Mouse (Mus musculus) liver, embryonic 14.5 days (tissue): ENCODE results near the gene Fbxw4. TPM values are rescaled to one million over a fixed set of nuclear protein-coding genes. Genes with fewer than 3 reads are reported as not detected.

Experiments used
- ATAC-seq: fragments of 200-750 bp; cut with Nextera tagmentation; 2 replicates; pipeline ENCODE4 v1.8.0; 2017; ENCODE audit warnings: moderate number of reproducible peaks, mild to moderate bottlenecking, moderate library complexity; ENCODE audit not compliant: insufficient read depth
- DNase-seq, 3 experiments: peaks; one replicate each; pipeline ENCODE4 v3.0.0-alpha.2; 2012 to 2013; ENCODE audit warnings: low read depth in 3 of 3, low spot score in 3 of 3
- H3K27ac ChIP-seq: fragments of 300-500 bp; sonication (generic); 2 replicates; pipeline ENCODE4 v1.5.1; 2014; ENCODE audit warnings: moderate library complexity, mild to moderate bottlenecking, control low read depth, inconsistent platforms
- H3K27me3 ChIP-seq: fragments of 300-500 bp; sonication (generic); 2 replicates; pipeline ENCODE4 v1.6.1; 2014; ENCODE audit warnings: mild to moderate bottlenecking, low read length, moderate library complexity; ENCODE audit not compliant: control insufficient read depth, insufficient read depth
- H3K36me3 ChIP-seq: fragments of 300-500 bp; sonication (generic); replicated peaks from 2 replicates; pipeline ENCODE4 v1.6.1; 2014; ENCODE audit warnings: low read depth; ENCODE audit not compliant: control insufficient read depth, insufficient read depth
- H3K4me1 ChIP-seq, 2 experiments: fragments of 200-500 bp in 1 of 2; fragments of 300-500 bp in 1 of 2; sonication (generic) in 1 of 2; replicated peaks; 2 replicates each; pipeline ENCODE4 v1.6.1; 2012 to 2014; ENCODE audit warnings: antibody characterized with exemption in 1 of 2, inconsistent platforms in 1 of 2, low read length in 1 of 2; ENCODE audit not compliant: control insufficient read depth in 2 of 2, insufficient read depth in 2 of 2
- H3K4me2 ChIP-seq: fragments of 300-500 bp; sonication (generic); 2 replicates; pipeline ENCODE4 v1.6.1; 2014; ENCODE audit warnings: low read depth, mild to moderate bottlenecking, control low read depth, moderate library complexity
- H3K4me3 ChIP-seq, 2 experiments: fragments of 200-500 bp in 1 of 2; fragments of 300-500 bp in 1 of 2; sonication (generic) in 1 of 2; 2 replicates each; pipeline ENCODE4 v1.5.1; 2012 to 2014; ENCODE audit warnings: low read depth in 2 of 2, low read length in 2 of 2, mild to moderate bottlenecking in 2 of 2, control low read depth in 1 of 2, inconsistent platforms in 1 of 2, moderate library complexity in 1 of 2; ENCODE audit not compliant: insufficient read depth in 1 of 2
- H3K9ac ChIP-seq: fragments of 300-500 bp; sonication (generic); replicated peaks from 2 replicates; pipeline ENCODE4 v1.6.1; 2014; ENCODE audit warnings: mild to moderate bottlenecking, control low read depth, moderate library complexity
- H3K9me3 ChIP-seq: fragments of 300-500 bp; sonication (generic); 2 replicates; pipeline ENCODE4 v1.6.1; 2016; ENCODE audit warnings: low read length, mixed read lengths; ENCODE audit not compliant: control insufficient read depth
- CTCF ChIP-seq: IDR thresholded peaks from 2 replicates; pipeline ENCODE4 v1.5.1; 2016; ENCODE audit warnings: antibody characterized with exemption, low read depth, control low read depth
- EP300 ChIP-seq: IDR thresholded peaks from 2 replicates; pipeline ENCODE4 v1.6.1; 2016; ENCODE audit warnings: antibody characterized with exemption, low read depth
- WGBS: fragments of 180-500 bp; shearing (Covaris S2); extraction: QIAGEN DNeasy Blood & Tissue Kit; methylation state at CpG from one replicate; pipeline ENCODE4 v1.1.7; 2014; ENCODE audit not compliant: insufficient replicate concordance; 5-methylcytosine and 5-hydroxymethylcytosine counted together
- polyA plus RNA-seq, 2 experiments: library from polyadenylated mRNA; depleted of rRNA in 1 of 2; stranded (reverse) in 1 of 2; unstranded in 1 of 2; fragments of >200 nt; fragmentation: Nextera tagmentation in 1 of 2; extraction: Ambion mirVana in 1 of 2; gene quantifications; 2 replicates each; pipeline versions ENCODE4 v1.2.1 to v1.2.3; 2012 to 2014

Gene Fbxw4
- polyA plus RNA-seq, 2 experiments: 2.5 to 14.5 TPM

DNA sequence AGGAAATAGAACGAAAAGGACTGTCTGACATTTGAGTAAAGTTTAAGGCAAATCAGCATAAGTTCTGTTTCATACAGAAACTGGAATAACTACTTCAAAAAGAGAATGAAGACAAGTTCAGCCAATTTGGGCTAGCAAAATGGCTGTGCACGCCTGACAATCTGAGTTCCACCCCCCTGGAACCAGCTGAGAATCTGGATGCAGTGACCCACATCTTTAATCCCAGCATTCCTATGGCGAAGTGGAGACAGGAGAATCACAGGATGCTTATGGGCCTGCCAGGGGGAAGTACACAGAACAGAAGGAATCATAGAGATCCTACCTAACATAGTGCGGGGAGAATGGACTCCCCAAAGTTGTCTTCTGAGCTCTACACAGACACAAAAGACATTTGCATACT is 63.0 kb downstream of the Fbxw4 start:
- H3K27ac ChIP-seq: no peak overlapping the region
- H3K4me2 ChIP-seq: no peak overlapping the region
- H3K9me3 ChIP-seq: no peaks in the 10 kb centered on the region
- no peaks in the 10 kb centered on the region for H3K36me3 ChIP-seq
- H3K9ac ChIP-seq: no peak overlapping the region
- DNase-seq (no peak), ATAC-seq (no peak)
- no peak overlapping the region for H3K4me3 ChIP-seq
- WGBS: 74% methylated on average over 4 of the region's 4 CpGs
- no peaks in the 10 kb centered on the region for H3K27me3 ChIP-seq
- peaks cover 1 to 12% of the 10 kb centered on the region in 2 experiments for H3K4me1 ChIP-seq
- TF ChIP-seq CTCF: no peak
- TF ChIP-seq EP300: no peak

- no peak for ATAC-seq
These were observed 63.7 kb downstream of the Fbxw4 start for GRCm38 (mm10) chr19:45596434-45596833.

GRCm38 (mm10) chr19:45596019-45596418 is 64.1 kb downstream of the Fbxw4 start:
- no peaks in the 10 kb centered on the region for H3K27me3 ChIP-seq
- ATAC-seq (no peak), DNase-seq (no peak)
- no peak overlapping the region for H3K4me2 ChIP-seq
- H3K27ac ChIP-seq: no peak overlapping the region
- no peaks in the 10 kb centered on the region for H3K36me3 ChIP-seq
- TF ChIP-seq CTCF (no peak), EP300 (no peak)
- H3K4me3 ChIP-seq: no peak overlapping the region
- peaks cover 0 to 2% of the 10 kb centered on the region in 2 experiments; a peak in 2 of 4 replicates for H3K4me1 ChIP-seq
- 76% methylated on average over 7 of the region's 7 CpGs for WGBS
- H3K9ac ChIP-seq: no peak overlapping the region
- H3K9me3 ChIP-seq: no peaks in the 10 kb centered on the region

More at GRCm38 (mm10) chr19:45596434-45596833, 63.7 kb downstream of the Fbxw4 start:
- no peak overlapping the region for H3K4me3 ChIP-seq
- H3K27me3 ChIP-seq: no peaks in the 10 kb centered on the region
- 82% methylated on average over 6 of the region's 6 CpGs for WGBS
- TF ChIP-seq CTCF: no peak
- TF ChIP-seq EP300: no peak
- H3K4me1 ChIP-seq: peaks cover 0 to 5% of the 10 kb centered on the region in 2 experiments; a peak in 2 of 4 replicates
- no peaks in the 10 kb centered on the region for H3K36me3 ChIP-seq
- no peaks in the 10 kb centered on the region for H3K9me3 ChIP-seq
- no peak overlapping the region for H3K4me2 ChIP-seq
- H3K27ac ChIP-seq: no peak overlapping the region
- DNase-seq: no peak
- H3K9ac ChIP-seq: no peak overlapping the region

- H3K4me2 ChIP-seq: no peak overlapping the region
- no peaks in the 10 kb centered on the region for H3K27me3 ChIP-seq
- ATAC-seq (no peak), DNase-seq (no peak)
- peaks cover 0 to 2% of the 10 kb centered on the region in 2 experiments; a peak in 2 of 4 replicates for H3K4me1 ChIP-seq
- H3K27ac ChIP-seq: no peak overlapping the region
- TF ChIP-seq CTCF (no peak), EP300 (no peak)
- H3K9me3 ChIP-seq: no peaks in the 10 kb centered on the region
- H3K4me3 ChIP-seq: no peak overlapping the region
- no peaks in the 10 kb centered on the region for H3K36me3 ChIP-seq
- whole genome bisulfite sequencing: 80% methylated on average over 6 of the region's 6 CpGs
- H3K9ac ChIP-seq: no peak overlapping the region
These were observed 64.6 kb downstream of the Fbxw4 start for GRCm38 (mm10) chr19:45595481-45595880.

GRCm38 (mm10) chr19:45594079-45594478 is 66.0 kb downstream of the Fbxw4 start:
- Histone ChIP-seq H3K36me3 (no peaks in the 10 kb centered on the region), H3K4me3 (no peak overlapping the region), H3K27ac (no peak overlapping the region), H3K4me2 (no peak overlapping the region), H3K27me3 (no peaks in the 10 kb centered on the region), H3K9ac (no peak overlapping the region), H3K9me3 (no peaks in the 10 kb centered on the region), H3K4me1 (peaks cover 0 to 2% of the 10 kb centered on the region in 2 experiments; a peak in 2 of 4 replicates)
- 79% methylated on average over 7 of the region's 7 CpGs for WGBS
- TF ChIP-seq EP300 (no peak), CTCF (no peak)
- ATAC-seq (no peak), DNase-seq (no peak)
